Mouse (Mus musculus) erythroblast, embryonic 14.5 days (primary cell): ENCODE measurements around the gene Gldc.

Source experiments
- GATA1 ChIP-seq: IDR thresholded peaks from 2 replicates; pipeline ENCODE4 v1.6.1; 2012; ENCODE audit warnings: low read length, inconsistent platforms, mixed read lengths
- TAL1 ChIP-seq: IDR thresholded peaks from 3 replicates; pipeline ENCODE4 v1.6.1; 2012; ENCODE audit warnings: low read length, inconsistent platforms, mixed read lengths

GRCm38 (mm10) chr19:30111421-30111820 lies 63.8 kb downstream of the Gldc start:
- TF ChIP-seq TAL1 (no peak), GATA1 (no peak)
